Mouse (Mus musculus): Measurements from ENCODE around the gene Ykt6. TPM values are rescaled to one million over a fixed set of nuclear protein-coding genes. Genes with fewer than 3 reads are reported as not detected.
"Not testable (repeated sequence)": the region's sequence is repeated elsewhere in the genome, so short reads cannot be mapped to it uniquely, and the experiment has no call there.

The Ykt6 gene
- polyA plus RNA-seq, 1 experiment from 2014 or later: 58.4 TPM

- no peak overlapping the region for H3K4me2 ChIP-seq
- H3K4me3 ChIP-seq (replicated peaks): no peak overlapping the region
- no peak overlapping the region for H3K27ac ChIP-seq
- 38% methylated on average over 15 of the region's 17 CpGs for whole genome bisulfite sequencing
- ATAC-seq (ENCODE audit: low FRiP score): no peak
- H3K9me3 ChIP-seq: no peaks in the 10 kb centered on the region
- H3K36me3 ChIP-seq (replicated peaks): no peaks in the 10 kb centered on the region
- H3K4me1 ChIP-seq: no peaks in the 10 kb centered on the region
- H3K27me3 ChIP-seq: no peaks in the 10 kb centered on the region; the same call in 1 of the 2 replicates
- H3K9ac ChIP-seq: no peak overlapping the region
Observed at GRCm38 (mm10) chr11:5920323-5920960, 35.1 kb upstream of the Ykt6 start.

- no peak overlapping the region for H3K4me3 ChIP-seq (replicated peaks)
- no peak for ATAC-seq (ENCODE audit: low FRiP score)
- no peaks in the 10 kb centered on the region for H3K36me3 ChIP-seq (replicated peaks)
- no peaks in the 10 kb centered on the region for H3K4me1 ChIP-seq
- H3K27me3 ChIP-seq: no peaks in the 10 kb centered on the region
- WGBS: 63% methylated on average over 8 of the region's 8 CpGs
- H3K27ac ChIP-seq: no peak overlapping the region
- no peaks in the 10 kb centered on the region for H3K9me3 ChIP-seq
- H3K4me2 ChIP-seq: no peak overlapping the region
- no peak overlapping the region for H3K9ac ChIP-seq
Observed at GRCm38 (mm10) chr11:5924699-5925098, 30.8 kb upstream of the Ykt6 start.

GRCm38 (mm10) chr11:5926696-5927220, 28.7 kb upstream of the Ykt6 start:
- Histone ChIP-seq H3K36me3 (replicated peaks) (no peaks in the 10 kb centered on the region), H3K4me3 (replicated peaks) (no peak overlapping the region), H3K4me2 (no peak overlapping the region), H3K9ac (no peak overlapping the region), H3K27ac (no peak overlapping the region), H3K4me1 (no peaks in the 10 kb centered on the region), H3K27me3 (no peaks in the 10 kb centered on the region), H3K9me3 (no peaks in the 10 kb centered on the region)
- ATAC-seq (ENCODE audit: low FRiP score): no peak
- 87% methylated on average over 3 of the region's 3 CpGs for WGBS

GRCm38 (mm10) chr11:5930578-5930977, 24.9 kb upstream of the Ykt6 start:
- no peaks in the 10 kb centered on the region for H3K4me1 ChIP-seq

GRCm38 (mm10) chr11:5931947-5932346, 23.5 kb upstream of the Ykt6 start:
- not testable (repeated sequence) for H3K27ac ChIP-seq; H3K36me3 ChIP-seq (replicated peaks); H3K9me3 ChIP-seq; H3K9ac ChIP-seq; H3K4me2 ChIP-seq; H3K4me3 ChIP-seq (replicated peaks); ATAC-seq (ENCODE audit: low FRiP score); H3K4me1 ChIP-seq; H3K27me3 ChIP-seq
- WGBS: 85% methylated on average over 6 of the region's 6 CpGs

More at GRCm38 (mm10) chr11:5930578-5930977, 24.9 kb upstream of the Ykt6 start:
- H3K36me3 ChIP-seq (replicated peaks): no peaks in the 10 kb centered on the region
- no peaks in the 10 kb centered on the region for H3K27me3 ChIP-seq
- ATAC-seq (ENCODE audit: low FRiP score): no peak
- H3K9me3 ChIP-seq: 0 out of 2 replicates have a peak, but pooled peaks cover 3% of the 10 kb centered on the region
- WGBS: 69% methylated on average over 1 of the region's 1 CpGs
- H3K4me3 ChIP-seq (replicated peaks): no peak overlapping the region
- no peak overlapping the region for H3K9ac ChIP-seq
- H3K4me2 ChIP-seq: no peak overlapping the region
- H3K27ac ChIP-seq: no peak overlapping the region

- ATAC-seq (ENCODE audit: low FRiP score); H3K4me1 ChIP-seq; H3K4me2 ChIP-seq; H3K9ac ChIP-seq; H3K27me3 ChIP-seq; H3K9me3 ChIP-seq; H3K36me3 ChIP-seq (replicated peaks); H3K27ac ChIP-seq; H3K4me3 ChIP-seq (replicated peaks): not testable (repeated sequence)
- WGBS: 95% methylated on average over 11 of the region's 11 CpGs
Observed at GRCm38 (mm10) chr11:5934531-5934930, 21.0 kb upstream of the Ykt6 start.

GRCm38 (mm10) chr11:5942966-5943365, 12.5 kb upstream of the Ykt6 start:
- H3K9ac ChIP-seq: no peak overlapping the region
- ATAC-seq (ENCODE audit: low FRiP score): no peak
- no peak overlapping the region for H3K27ac ChIP-seq
- whole genome bisulfite sequencing: 70% methylated on average over 6 of the region's 6 CpGs
- no peaks in the 10 kb centered on the region for H3K36me3 ChIP-seq (replicated peaks)
- H3K4me3 ChIP-seq (replicated peaks): no peak overlapping the region
- H3K4me1 ChIP-seq: no peaks in the 10 kb centered on the region
- H3K27me3 ChIP-seq: no peaks in the 10 kb centered on the region
- no peak overlapping the region for H3K4me2 ChIP-seq
- H3K9me3 ChIP-seq: no peaks in the 10 kb centered on the region

- H3K4me3 ChIP-seq (replicated peaks): no peak overlapping the region
- no peaks in the 10 kb centered on the region for H3K9me3 ChIP-seq
- no peak overlapping the region for H3K27ac ChIP-seq
- no peaks in the 10 kb centered on the region for H3K36me3 ChIP-seq (replicated peaks)
- no peak overlapping the region for H3K9ac ChIP-seq
- no peaks in the 10 kb centered on the region for H3K27me3 ChIP-seq
- 91% methylated on average over 2 of the region's 2 CpGs for WGBS
- ATAC-seq (ENCODE audit: low FRiP score): no peak
- H3K4me1 ChIP-seq: peaks cover 11% of the 10 kb centered on the region
- no peak overlapping the region for H3K4me2 ChIP-seq
Observed at GRCm38 (mm10) chr11:5945096-5945495, 10.4 kb upstream of the Ykt6 start.

GRCm38 (mm10) chr11:5947796-5948195, 7.7 kb upstream of the Ykt6 start:
- Histone ChIP-seq H3K27ac (no peak overlapping the region), H3K27me3 (no peaks in the 10 kb centered on the region), H3K4me1 (peaks cover 13% of the 10 kb centered on the region), H3K36me3 (replicated peaks) (no peaks in the 10 kb centered on the region), H3K9ac (no peak overlapping the region), H3K9me3 (no peaks in the 10 kb centered on the region), H3K4me3 (replicated peaks) (no peak overlapping the region), H3K4me2 (no peak overlapping the region)
- ATAC-seq (ENCODE audit: low FRiP score): no peak
- WGBS: 78% methylated on average over 4 of the region's 4 CpGs

- H3K27ac ChIP-seq: no peak overlapping the region
Observed at GRCm38 (mm10) chr11:5948546-5949250, 6.8 kb upstream of the Ykt6 start.

GRCm38 (mm10) chr11:5949586-5950352, 5.7 kb upstream of the Ykt6 start, which contains the start of gene Gck:
Gck (minus strand) TSS chr11:5950081.
- no peaks in the 10 kb centered on the region for H3K36me3 ChIP-seq (replicated peaks)

More at GRCm38 (mm10) chr11:5948546-5949250, 6.8 kb upstream of the Ykt6 start:
- no peak overlapping the region for H3K4me3 ChIP-seq (replicated peaks)
- no peaks in the 10 kb centered on the region for H3K36me3 ChIP-seq (replicated peaks)
- no peak for ATAC-seq (ENCODE audit: low FRiP score)
- H3K27me3 ChIP-seq: no peaks in the 10 kb centered on the region
- peaks cover 13% of the 10 kb centered on the region for H3K4me1 ChIP-seq
- H3K4me2 ChIP-seq: no peak overlapping the region
- no peak overlapping the region for H3K9ac ChIP-seq
- WGBS: 53% methylated on average over 10 of the region's 10 CpGs
- no peaks in the 10 kb centered on the region for H3K9me3 ChIP-seq

GRCm38 (mm10) chr11:5952501-5952900, 3.0 kb upstream of the Ykt6 start:
- Histone ChIP-seq H3K4me3 (replicated peaks) (no peak overlapping the region), H3K4me1 (peaks cover 31% of the 10 kb centered on the region), H3K4me2 (no peak overlapping the region), H3K9me3 (no peaks in the 10 kb centered on the region), H3K27me3 (no peaks in the 10 kb centered on the region), H3K36me3 (replicated peaks) (no peaks in the 10 kb centered on the region), H3K9ac (no peak overlapping the region), H3K27ac (no peak overlapping the region)
- no peak for ATAC-seq (ENCODE audit: low FRiP score)
- WGBS: 89% methylated on average over 5 of the region's 5 CpGs

More at GRCm38 (mm10) chr11:5949586-5950352, 5.7 kb upstream of the Ykt6 start, which contains the start of gene Gck:
- Histone ChIP-seq H3K9ac (no peak within 1 kb of the TSS), H3K27ac (no peak within 1 kb of the TSS), H3K4me2 (peak within 1 kb of the TSS; percentile 11; the same call in 1 of the 2 replicates), H3K4me1 (peaks cover 13% of the 10 kb centered on the region), H3K4me3 (replicated peaks) (no peak within 1 kb of the TSS), H3K27me3 (no peaks in the 10 kb centered on the region), H3K9me3 (no peaks in the 10 kb centered on the region)
- ATAC-seq (ENCODE audit: low FRiP score): peak; percentile 30; the same call in 1 of the 2 replicates
- 53% methylated on average over 8 of the region's 8 CpGs for WGBS

Data from forebrain, embryonic 12.5 days (tissue).